Mouse (Mus musculus) forebrain, embryonic 12.5 days (tissue): ENCODE measurements around the gene Ankfn1. TPM values are rescaled to one million over a fixed set of nuclear protein-coding genes. Genes with fewer than 3 reads are reported as not detected.

Source experiments
- ATAC-seq: fragments of 200-750 bp; cut with Nextera tagmentation; 2 replicates; pipeline ENCODE4 v1.8.0; 2017; ENCODE audit warnings: moderate TSS enrichment; ENCODE audit not compliant: low FRiP score
- H3K27ac ChIP-seq: fragments of 300-500 bp; sonication (generic); 2 replicates; pipeline ENCODE4 v1.5.1; 2016; ENCODE audit warnings: mild to moderate bottlenecking
- H3K27me3 ChIP-seq: fragments of 300-500 bp; sonication (generic); 2 replicates; pipeline ENCODE4 v1.6.1; 2016; ENCODE audit warnings: mild to moderate bottlenecking
- H3K36me3 ChIP-seq: fragments of 300-500 bp; sonication (generic); replicated peaks from 2 replicates; pipeline ENCODE4 v1.6.1; 2016; ENCODE audit warnings: mild to moderate bottlenecking
- H3K4me1 ChIP-seq: fragments of 300-500 bp; sonication (generic); 2 replicates; pipeline ENCODE4 v1.6.1; 2016
- H3K4me2 ChIP-seq: fragments of 300-500 bp; sonication (generic); 2 replicates; pipeline ENCODE4 v1.6.1; 2016; ENCODE audit warnings: mild to moderate bottlenecking, moderate library complexity
- H3K4me3 ChIP-seq: fragments of 300-500 bp; sonication (generic); replicated peaks from 2 replicates; pipeline ENCODE4 v1.5.1; 2016; ENCODE audit warnings: mild to moderate bottlenecking
- H3K9ac ChIP-seq: fragments of 300-500 bp; sonication (generic); 2 replicates; pipeline ENCODE4 v1.6.1; 2016; ENCODE audit warnings: mild to moderate bottlenecking
- H3K9me3 ChIP-seq: fragments of 300-500 bp; sonication (generic); 2 replicates; pipeline ENCODE4 v1.6.1; 2016
- WGBS: fragments of 180-500 bp; shearing (Covaris S2); methylation state at CpG from one replicate; pipeline ENCODE4 v1.1.7; 2016; 5-methylcytosine and 5-hydroxymethylcytosine counted together
- polyA plus RNA-seq: library from polyadenylated mRNA; unstranded; fragments of >200 nt; fragmentation: Nextera tagmentation; extraction: Ambion mirVana; gene quantifications from 2 replicates; pipeline ENCODE4 v1.2.1, GENCODE M21; 2016

The Ankfn1 gene
- polyA plus RNA-seq, 1 experiment from 2014 or later: 3.5 TPM

GRCm38 (mm10) chr11:89672510-89673085 lies 104.9 kb downstream of the Ankfn1 start:
- H3K9ac ChIP-seq: no peak overlapping the region
- no peak overlapping the region for H3K4me2 ChIP-seq
- no peak overlapping the region for H3K27ac ChIP-seq
- H3K36me3 ChIP-seq: no peaks in the 10 kb centered on the region
- no peaks in the 10 kb centered on the region for H3K9me3 ChIP-seq
- no peaks in the 10 kb centered on the region for H3K27me3 ChIP-seq
- no peak for ATAC-seq
- 38% methylated on average over 3 of the region's 3 CpGs for WGBS
- H3K4me3 ChIP-seq: no peak overlapping the region
- H3K4me1 ChIP-seq: peaks cover 11% of the 10 kb centered on the region

- Histone ChIP-seq H3K9me3 (no peaks in the 10 kb centered on the region), H3K4me2 (no peak overlapping the region), H3K27me3 (no peaks in the 10 kb centered on the region), H3K4me3 (no peak overlapping the region), H3K27ac (no peak overlapping the region), H3K36me3 (no peaks in the 10 kb centered on the region), H3K4me1 (no peaks in the 10 kb centered on the region), H3K9ac (no peak overlapping the region)
- 64% methylated on average over 14 of the region's 14 CpGs for WGBS
- no peak for ATAC-seq
These were observed 112.1 kb downstream of the Ankfn1 start for GRCm38 (mm10) chr11:89665170-89665880.

GRCm38 (mm10) chr11:89659048-89659447 lies 118.4 kb downstream of the Ankfn1 start:
- H3K4me2 ChIP-seq: no peak overlapping the region
- no peaks in the 10 kb centered on the region for H3K4me1 ChIP-seq
- no peaks in the 10 kb centered on the region for H3K9me3 ChIP-seq
- 86% methylated on average over 3 of the region's 3 CpGs for WGBS
- no peak overlapping the region for H3K4me3 ChIP-seq
- no peak overlapping the region for H3K27ac ChIP-seq
- no peak overlapping the region for H3K9ac ChIP-seq
- H3K27me3 ChIP-seq: no peaks in the 10 kb centered on the region
- H3K36me3 ChIP-seq: no peaks in the 10 kb centered on the region
- no peak for ATAC-seq

GRCm38 (mm10) chr11:89656556-89656955 lies 120.9 kb downstream of the Ankfn1 start:
- no peak overlapping the region for H3K4me3 ChIP-seq
- no peak for ATAC-seq
- no peak overlapping the region for H3K4me2 ChIP-seq
- no peak overlapping the region for H3K9ac ChIP-seq
- no peaks in the 10 kb centered on the region for H3K36me3 ChIP-seq
- no peak overlapping the region for H3K27ac ChIP-seq
- no peaks in the 10 kb centered on the region for H3K4me1 ChIP-seq
- no peaks in the 10 kb centered on the region for H3K9me3 ChIP-seq
- H3K27me3 ChIP-seq: no peaks in the 10 kb centered on the region

- no peak for ATAC-seq
- Histone ChIP-seq H3K27me3 (0 out of 2 replicates have a peak, but pooled peaks cover 6% of the 10 kb centered on the region), H3K27ac (no peak overlapping the region), H3K4me1 (no peaks in the 10 kb centered on the region), H3K4me3 (no peak overlapping the region), H3K4me2 (no peak overlapping the region), H3K9ac (no peak overlapping the region), H3K36me3 (no peaks in the 10 kb centered on the region), H3K9me3 (no peaks in the 10 kb centered on the region)
- WGBS: 57% methylated on average over 1 of the region's 1 CpGs
These were observed 141.7 kb downstream of the Ankfn1 start for GRCm38 (mm10) chr11:89635740-89636139.

- H3K9ac ChIP-seq: no peak overlapping the region
- no peak overlapping the region for H3K4me2 ChIP-seq
- WGBS: 93% methylated on average over 2 of the region's 2 CpGs
- no peak overlapping the region for H3K4me3 ChIP-seq
- no peaks in the 10 kb centered on the region for H3K36me3 ChIP-seq
- no peaks in the 10 kb centered on the region for H3K4me1 ChIP-seq
- no peaks in the 10 kb centered on the region for H3K9me3 ChIP-seq
- no peak for ATAC-seq
- H3K27ac ChIP-seq: no peak overlapping the region
- peaks cover 16% of the 10 kb centered on the region; the same call in 1 of the 2 replicates for H3K27me3 ChIP-seq
These were observed 146.1 kb downstream of the Ankfn1 start for GRCm38 (mm10) chr11:89631315-89631714.

GRCm38 (mm10) chr11:89628562-89628961 lies 148.9 kb downstream of the Ankfn1 start:
- Histone ChIP-seq H3K27me3 (peaks cover 16% of the 10 kb centered on the region; the same call in 1 of the 2 replicates), H3K4me2 (no peak overlapping the region)

GRCm38 (mm10) chr11:89627232-89627631 lies 150.2 kb downstream of the Ankfn1 start:
- ATAC-seq: no peak
- H3K27ac ChIP-seq: no peak overlapping the region
- H3K27me3 ChIP-seq: peaks cover 16% of the 10 kb centered on the region; the same call in 1 of the 2 replicates
- H3K4me2 ChIP-seq: no peak overlapping the region
- peaks cover 21% of the 10 kb centered on the region; the same call in 1 of the 2 replicates for H3K4me1 ChIP-seq
- H3K4me3 ChIP-seq: no peak overlapping the region
- H3K9me3 ChIP-seq: no peaks in the 10 kb centered on the region
- no peak overlapping the region for H3K9ac ChIP-seq
- H3K36me3 ChIP-seq: no peaks in the 10 kb centered on the region

More at GRCm38 (mm10) chr11:89628562-89628961, 148.9 kb downstream of the Ankfn1 start:
- Histone ChIP-seq H3K9ac (no peak overlapping the region), H3K36me3 (no peaks in the 10 kb centered on the region), H3K4me1 (peaks cover 16% of the 10 kb centered on the region; the same call in 1 of the 2 replicates), H3K4me3 (no peak overlapping the region), H3K27ac (no peak overlapping the region), H3K9me3 (no peaks in the 10 kb centered on the region)
- no peak for ATAC-seq
- WGBS: 87% methylated on average over 6 of the region's 6 CpGs

- peak overlapping the region; percentile 65; the same call in 1 of the 2 replicates for H3K27ac ChIP-seq
- ATAC-seq: peak; percentile 70
- WGBS: 44% methylated on average over 13 of the region's 13 CpGs
These were observed 153.6 kb downstream of the Ankfn1 start for GRCm38 (mm10) chr11:89623698-89624445.

GRCm38 (mm10) chr11:89619955-89620354 lies 157.5 kb downstream of the Ankfn1 start:
- Histone ChIP-seq H3K9me3 (no peaks in the 10 kb centered on the region), H3K4me2 (no peak overlapping the region), H3K9ac (no peak overlapping the region), H3K36me3 (no peaks in the 10 kb centered on the region), H3K4me1 (peaks cover 28% of the 10 kb centered on the region), H3K27ac (no peak overlapping the region), H3K27me3 (no peaks in the 10 kb centered on the region), H3K4me3 (no peak overlapping the region)
- ATAC-seq: no peak

More at GRCm38 (mm10) chr11:89623698-89624445, 153.6 kb downstream of the Ankfn1 start:
- Histone ChIP-seq H3K4me2 (0 out of 2 replicates have a peak overlapping the region, but pooled peaks have one; percentile 10), H3K4me1 (peaks cover 26% of the 10 kb centered on the region), H3K27me3 (peaks cover 4% of the 10 kb centered on the region; the same call in 1 of the 2 replicates), H3K9me3 (no peaks in the 10 kb centered on the region), H3K9ac (no peak overlapping the region), H3K36me3 (no peaks in the 10 kb centered on the region), H3K4me3 (no peak overlapping the region)

- WGBS: 90% methylated on average over 2 of the region's 2 CpGs
- H3K27ac ChIP-seq: no peak overlapping the region
- no peak overlapping the region for H3K9ac ChIP-seq
- no peak for ATAC-seq
- H3K27me3 ChIP-seq: 0 out of 2 replicates have a peak, but pooled peaks cover 5% of the 10 kb centered on the region
- no peaks in the 10 kb centered on the region for H3K9me3 ChIP-seq
- H3K4me2 ChIP-seq: no peak overlapping the region
- H3K4me3 ChIP-seq: no peak overlapping the region
- no peaks in the 10 kb centered on the region for H3K36me3 ChIP-seq
- H3K4me1 ChIP-seq: peaks cover 9% of the 10 kb centered on the region; the same call in 1 of the 2 replicates
These were observed 161.6 kb downstream of the Ankfn1 start for GRCm38 (mm10) chr11:89615806-89616205.

- Histone ChIP-seq H3K4me3 (no peak overlapping the region), H3K4me2 (no peak overlapping the region), H3K4me1 (no peaks in the 10 kb centered on the region), H3K27me3 (0 out of 2 replicates have a peak, but pooled peaks cover 5% of the 10 kb centered on the region), H3K36me3 (no peaks in the 10 kb centered on the region), H3K27ac (no peak overlapping the region), H3K9ac (no peak overlapping the region), H3K9me3 (no peaks in the 10 kb centered on the region)
- 72% methylated on average over 3 of the region's 3 CpGs for WGBS
- ATAC-seq: no peak
These were observed 165.9 kb downstream of the Ankfn1 start for GRCm38 (mm10) chr11:89611596-89611995.
